Mouse (Mus musculus) gastrocnemius, postnatal 4 days (tissue): ENCODE measurements around the gene Olfr1145. TPM values are rescaled to one million over a fixed set of nuclear protein-coding genes. Genes with fewer than 3 reads are reported as not detected.

Source experiments
- DNase-seq, 2 experiments: peaks; one replicate each; pipeline ENCODE4 v3.0.0; 2021 to 2022; ENCODE audit warnings: low spot score in 2 of 2, mixed read lengths in 2 of 2
- long read RNA-seq, 2 experiments: library from polyadenylated mRNA; stranded (forward); transcript quantifications; one replicate each; pipeline ENCODE4 v2.0.0; 2021
- total RNA-seq, 2 experiments: library from RNA; stranded (reverse); gene quantifications; 2 replicates each; pipeline ENCODE4 v1.2.3; 2021

Olfr1145 gene
- not detected for total RNA-seq
- long read RNA-seq, experiment 1 = 0 reads
- long read RNA-seq, experiment 2 = 0 reads

- no peak for DNase-seq
Observed at GRCm38 (mm10) chr2:87809522-87809921, at the start of gene Olfr1145. TSS of gene Olfr1145 (plus strand) at chr2:87809822.

GRCm38 (mm10) chr2:87776143-87776542, 33.5 kb upstream of the Olfr1145 start:
- DNase-seq = no peak

GRCm38 (mm10) chr2:87779183-87779582, 30.4 kb upstream of the Olfr1145 start, which contains the start of gene Olfr152:
TSS of gene Olfr152 (plus strand) at chr2:87779483.
- no peak for DNase-seq

- no peak for DNase-seq
Observed at GRCm38 (mm10) chr2:87800292-87800691, 9.3 kb upstream of the Olfr1145 start, which contains the start of gene Olfr1143. TSS of gene Olfr1143 (plus strand) at chr2:87800592.

- DNase-seq = no peak
Observed at GRCm38 (mm10) chr2:87830233-87830632, 20.6 kb downstream of the Olfr1145 start, which contains the start of gene Olfr1148. TSS of gene Olfr1148 (plus strand) at chr2:87830533.

GRCm38 (mm10) chr2:87843693-87844092, 34.1 kb downstream of the Olfr1145 start, which contains the start of gene Olfr1150-ps1:
TSS of gene Olfr1150-ps1 (plus strand) at chr2:87843993.
- no peak for DNase-seq

GRCm38 (mm10) chr2:87855562-87855961, 45.9 kb downstream of the Olfr1145 start, which contains the start of gene Olfr1151:
TSS of gene Olfr1151 (plus strand) at chr2:87855862.
- DNase-seq = no peak

Other genes starting within 250 kb of the Olfr1145 start
- not detected for gene Olfr1129, start 235.9 kb upstream of the Olfr1145 start, total RNA-seq
- gene Olfr1130, start 203.6 kb upstream of the Olfr1145 start, total RNA-seq = not detected
- gene Olfr1131, start 182.7 kb upstream of the Olfr1145 start, total RNA-seq = not detected
- gene Olfr1132, start 172.3 kb upstream of the Olfr1145 start, total RNA-seq = not detected
- gene Olfr1133, start 162.4 kb upstream of the Olfr1145 start, total RNA-seq = not detected
- gene Olfr1134, start 151.4 kb upstream of the Olfr1145 start, total RNA-seq = not detected
- not detected for gene Olfr1135, start 136.2 kb upstream of the Olfr1145 start, total RNA-seq
- not detected for gene Olfr1136, start 115.9 kb upstream of the Olfr1145 start, total RNA-seq
- gene Olfr1137, start 96.6 kb upstream of the Olfr1145 start, total RNA-seq = not detected
- not detected for gene Olfr1138, start 69.8 kb upstream of the Olfr1145 start, total RNA-seq
- gene Olfr1140, start 66.1 kb upstream of the Olfr1145 start, total RNA-seq = not detected
- gene Olfr1141, start 55.8 kb upstream of the Olfr1145 start, total RNA-seq = not detected
- gene Olfr152, start 30.3 kb upstream of the Olfr1145 start, total RNA-seq = not detected
- gene Olfr1143, start 9.2 kb upstream of the Olfr1145 start, total RNA-seq = not detected
- not detected for gene Olfr1148, start 20.7 kb downstream of the Olfr1145 start, total RNA-seq
- gene Olfr1150-ps1, start 34.2 kb downstream of the Olfr1145 start, total RNA-seq = not detected
- not detected for gene Olfr1151, start 46.0 kb downstream of the Olfr1145 start, total RNA-seq
- gene Olfr1152, start 56.7 kb downstream of the Olfr1145 start, total RNA-seq = not detected
- gene Olfr1153, start 85.1 kb downstream of the Olfr1145 start, total RNA-seq = not detected
- not detected for gene Olfr1154, start 95.3 kb downstream of the Olfr1145 start, total RNA-seq
- not detected for gene Olfr1155, start 135.3 kb downstream of the Olfr1145 start, total RNA-seq
- gene Olfr1156, start 143.3 kb downstream of the Olfr1145 start, total RNA-seq = not detected
- gene Olfr1157, start 158.5 kb downstream of the Olfr1145 start, total RNA-seq = not detected
- not detected for gene Olfr74, start 164.8 kb downstream of the Olfr1145 start, total RNA-seq
- gene Olfr1158, start 180.3 kb downstream of the Olfr1145 start, total RNA-seq = not detected
- not detected for gene Olfr1160, start 198.4 kb downstream of the Olfr1145 start, total RNA-seq
- gene Olfr1161, start 213.0 kb downstream of the Olfr1145 start, total RNA-seq = not detected
- gene Olfr73, start 227.9 kb downstream of the Olfr1145 start, total RNA-seq = not detected
- gene Olfr1162, start 241.3 kb downstream of the Olfr1145 start, total RNA-seq = not detected